Mouse (Mus musculus) hindbrain, embryonic 16.5 days (tissue): ENCODE measurements around the gene E130218I03Rik. TPM values are rescaled to one million over a fixed set of nuclear protein-coding genes. Genes with fewer than 3 reads are reported as not detected.

Experiments
- ATAC-seq: fragments of 200-750 bp; cut with Nextera tagmentation; 2 replicates; pipeline ENCODE4 v1.8.0; 2017; ENCODE audit warnings: moderate TSS enrichment, moderate library complexity
- H3K27ac ChIP-seq: fragments of 300-500 bp; sonication (generic); 2 replicates; pipeline ENCODE4 v1.5.1; 2014; ENCODE audit warnings: low read depth, mild to moderate bottlenecking, control low read depth, low read length, moderate library complexity
- H3K27me3 ChIP-seq: fragments of 300-500 bp; sonication (generic); replicated peaks from 2 replicates; pipeline ENCODE4 v1.6.1; 2014; ENCODE audit warnings: low read length; ENCODE audit not compliant: control insufficient read depth, insufficient read depth
- H3K36me3 ChIP-seq: fragments of 300-500 bp; sonication (generic); 2 replicates; pipeline ENCODE4 v1.6.1; 2014; ENCODE audit warnings: mild to moderate bottlenecking, low read length, moderate library complexity, mixed read lengths; ENCODE audit not compliant: control insufficient read depth, insufficient read depth
- H3K4me1 ChIP-seq: fragments of 300-500 bp; sonication (generic); 2 replicates; pipeline ENCODE4 v1.6.1; 2014; ENCODE audit warnings: low read depth, low read length; ENCODE audit not compliant: control insufficient read depth, insufficient read depth
- H3K4me2 ChIP-seq: fragments of 300-500 bp; sonication (generic); 2 replicates; pipeline ENCODE4 v1.6.1; 2014; ENCODE audit warnings: mild to moderate bottlenecking, low read length, control low read depth, moderate library complexity
- H3K4me3 ChIP-seq: fragments of 300-500 bp; sonication (generic); 2 replicates; pipeline ENCODE4 v1.5.1; 2014; ENCODE audit warnings: mild to moderate bottlenecking, low read length, control low read depth, moderate library complexity
- H3K9ac ChIP-seq: fragments of 300-500 bp; sonication (generic); 2 replicates; pipeline ENCODE4 v1.6.1; 2014; ENCODE audit warnings: low read depth, mild to moderate bottlenecking, control low read depth, low read length, moderate library complexity
- H3K9me3 ChIP-seq: fragments of 300-500 bp; sonication (generic); 2 replicates; pipeline ENCODE4 v1.6.1; 2014; ENCODE audit warnings: mild to moderate bottlenecking, low read length, moderate library complexity; ENCODE audit not compliant: control insufficient read depth
- WGBS: fragments of 180-500 bp; shearing (Covaris S2); extraction: QIAGEN DNeasy Blood & Tissue Kit; methylation state at CpG from one replicate; pipeline ENCODE4 v1.1.7; 2014; 5-methylcytosine and 5-hydroxymethylcytosine counted together
- polyA plus RNA-seq: library from polyadenylated mRNA; unstranded; fragments of >200 nt; fragmentation: Nextera tagmentation; extraction: Ambion mirVana; gene quantifications from 2 replicates; pipeline ENCODE4 v1.2.1, GENCODE M21; 2015

The E130218I03Rik gene
- polyA plus RNA-seq, 1 experiment from 2014 or later: 0.50 TPM

- Histone ChIP-seq H3K27me3 (no peaks in the 10 kb centered on the region), H3K27ac (no peak overlapping the region), H3K36me3 (peaks cover 11% of the 10 kb centered on the region), H3K4me3 (no peak overlapping the region), H3K9me3 (no peaks in the 10 kb centered on the region), H3K4me1 (no peaks in the 10 kb centered on the region), H3K4me2 (peak overlapping the region; percentile 25), H3K9ac (no peak overlapping the region)
- ATAC-seq: no peak
- WGBS: 10% methylated on average over 14 of the region's 14 CpGs
Observed at GRCm38 (mm10) chr4:134273417-134274345, 30.2 kb downstream of the E130218I03Rik start.

GRCm38 (mm10) chr4:134284942-134285341 lies 41.5 kb downstream of the E130218I03Rik start:
- Histone ChIP-seq H3K27me3 (no peaks in the 10 kb centered on the region), H3K9me3 (no peaks in the 10 kb centered on the region), H3K4me2 (no peak overlapping the region), H3K4me3 (no peak overlapping the region), H3K4me1 (peaks cover 16% of the 10 kb centered on the region), H3K27ac (no peak overlapping the region), H3K9ac (no peak overlapping the region), H3K36me3 (peaks cover 14% of the 10 kb centered on the region)
- no peak for ATAC-seq
- 97% methylated on average over 2 of the region's 2 CpGs for WGBS

GRCm38 (mm10) chr4:134286226-134287167 lies 43.0 kb downstream of the E130218I03Rik start:
- Histone ChIP-seq H3K9ac (peak overlapping the region; percentile 94), H3K36me3 (peaks cover 12% of the 10 kb centered on the region), H3K27ac (peak overlapping the region; percentile 86), H3K27me3 (no peaks in the 10 kb centered on the region), H3K4me3 (peak overlapping the region; percentile 95), H3K4me1 (peaks cover 16% of the 10 kb centered on the region), H3K4me2 (peak overlapping the region; percentile 84), H3K9me3 (no peaks in the 10 kb centered on the region)
- WGBS: 2% methylated on average over 55 of the region's 59 CpGs
- ATAC-seq: peak; percentile 73

GRCm38 (mm10) chr4:134287168-134287564 lies 43.7 kb downstream of the E130218I03Rik start:
- Histone ChIP-seq H3K9ac (peak overlapping the region; percentile 99), H3K27ac (peak overlapping the region; percentile 99), H3K4me3 (peak overlapping the region; percentile 95), H3K9me3 (no peaks in the 10 kb centered on the region), H3K4me1 (peaks cover 16% of the 10 kb centered on the region), H3K4me2 (peak overlapping the region; percentile 84), H3K27me3 (no peaks in the 10 kb centered on the region), H3K36me3 (peaks cover 12% of the 10 kb centered on the region)
- WGBS: 1% methylated on average over 37 of the region's 59 CpGs
- peak; percentile 96 for ATAC-seq

- Histone ChIP-seq H3K9ac (peak within 1 kb of the TSS; percentile 99), H3K4me1 (peaks cover 16% of the 10 kb centered on the region), H3K4me2 (peak within 1 kb of the TSS; percentile 84), H3K9me3 (no peaks in the 10 kb centered on the region), H3K27ac (peak within 1 kb of the TSS; percentile 99), H3K27me3 (no peaks in the 10 kb centered on the region), H3K4me3 (peak within 1 kb of the TSS; percentile 95), H3K36me3 (peaks cover 11% of the 10 kb centered on the region)
- ATAC-seq: peak; percentile 78
- WGBS: 0% methylated on average over 24 of the region's 43 CpGs
Observed at GRCm38 (mm10) chr4:134287575-134288025, 44.1 kb downstream of the E130218I03Rik start, which contains the start of gene Pdik1l. Pdik1l (minus strand) TSS chr4:134287895.

GRCm38 (mm10) chr4:134288397-134289256 lies 45.2 kb downstream of the E130218I03Rik start:
- WGBS: 44% methylated on average over 11 of the region's 11 CpGs
- Histone ChIP-seq H3K4me2 (peak overlapping the region; percentile 79), H3K27me3 (no peaks in the 10 kb centered on the region), H3K9ac (peak overlapping the region; percentile 99), H3K9me3 (no peaks in the 10 kb centered on the region), H3K4me1 (peaks cover 16% of the 10 kb centered on the region), H3K36me3 (peaks cover 5% of the 10 kb centered on the region), H3K4me3 (peak overlapping the region; percentile 95), H3K27ac (peak overlapping the region; percentile 99)
- ATAC-seq: no peak

GRCm38 (mm10) chr4:134292067-134292466 lies 48.6 kb downstream of the E130218I03Rik start:
- no peak for ATAC-seq
- Histone ChIP-seq H3K4me2 (no peak overlapping the region), H3K4me3 (no peak overlapping the region), H3K36me3 (no peaks in the 10 kb centered on the region), H3K27me3 (no peaks in the 10 kb centered on the region), H3K27ac (no peak overlapping the region), H3K9me3 (no peaks in the 10 kb centered on the region), H3K9ac (no peak overlapping the region), H3K4me1 (peaks cover 7% of the 10 kb centered on the region)
- 22% methylated on average over 7 of the region's 7 CpGs for WGBS

- no peak overlapping the region for H3K4me3 ChIP-seq
- peaks cover 5% of the 10 kb centered on the region for H3K4me1 ChIP-seq
- no peaks in the 10 kb centered on the region for H3K27me3 ChIP-seq
- H3K9ac ChIP-seq: no peak overlapping the region
- H3K4me2 ChIP-seq: no peak overlapping the region
- 74% methylated on average over 18 of the region's 18 CpGs for WGBS
- H3K36me3 ChIP-seq: no peaks in the 10 kb centered on the region
- H3K9me3 ChIP-seq: no peaks in the 10 kb centered on the region
- ATAC-seq: no peak
- no peak overlapping the region for H3K27ac ChIP-seq
Observed at GRCm38 (mm10) chr4:134293061-134293691, 49.7 kb downstream of the E130218I03Rik start.
